Mouse (Mus musculus) heart, adult 2 months (tissue): Measurements from ENCODE around the gene Cfdp1. TPM values are rescaled to one million over a fixed set of nuclear protein-coding genes. Genes with fewer than 3 reads are reported as not detected.

Experiments
- DNase-seq, 2 experiments: peaks; one replicate each; pipeline ENCODE4 v3.0.0; 2021
- H3K27ac ChIP-seq: fragments of 200-600 bp; 2 replicates; pipeline ENCODE4 v1.8.1; 2022
- H3K27me3 ChIP-seq: fragments of 200-500 bp; 2 replicates; pipeline ENCODE4 v1.6.1; 2012; ENCODE audit warnings: mild to moderate bottlenecking, low read length, inconsistent platforms, mixed read lengths; ENCODE audit not compliant: control insufficient read depth, insufficient read depth
- H3K36me3 ChIP-seq: fragments of 200-500 bp; 2 replicates; pipeline ENCODE4 v1.6.1; 2012; ENCODE audit warnings: low read length, inconsistent platforms; ENCODE audit not compliant: control insufficient read depth, insufficient read depth
- H3K4me1 ChIP-seq: fragments of 200-500 bp; 2 replicates; pipeline ENCODE4 v1.6.1; 2011; ENCODE audit warnings: low read length; ENCODE audit not compliant: control insufficient read depth, insufficient read depth
- H3K4me3 ChIP-seq: fragments of 200-600 bp; 2 replicates; pipeline ENCODE4 v1.8.1; 2022
- H3K79me2 ChIP-seq: fragments of 200-500 bp; replicated peaks from 2 replicates; pipeline ENCODE4 v1.6.1; 2012; ENCODE audit warnings: mild to moderate bottlenecking, inconsistent platforms, low read length, moderate library complexity, mixed read lengths; ENCODE audit not compliant: control insufficient read depth, insufficient read depth
- H3K9ac ChIP-seq: fragments of 200-500 bp; 2 replicates; pipeline ENCODE4 v1.6.1; 2012; ENCODE audit warnings: low read depth, mild to moderate bottlenecking, control low read depth, inconsistent platforms, low read length, mixed read lengths
- CTCF ChIP-seq: fragments of 200-600 bp; IDR thresholded peaks from 2 replicates; pipeline ENCODE4 v1.8.1; 2022; ENCODE audit warnings: antibody characterized with exemption, mild to moderate bottlenecking, moderate library complexity
- EP300 ChIP-seq: fragments of 200-500 bp; IDR thresholded peaks from 2 replicates; pipeline ENCODE4 v1.6.1; 2011; ENCODE audit warnings: low read depth, low read length, control low read depth; ENCODE audit not compliant: insufficient read depth
- POLR2A ChIP-seq: fragments of 200-500 bp; IDR thresholded peaks from 2 replicates; pipeline ENCODE4 v1.6.1; 2011; ENCODE audit warnings: mild to moderate bottlenecking, low read depth, low read length, control low read depth; ENCODE audit not compliant: insufficient read depth
- WGBS: fragments of 180-500 bp; shearing (Covaris S2); methylation state at CpG from one replicate; pipeline ENCODE4 v1.1.7; 2018; 5-methylcytosine and 5-hydroxymethylcytosine counted together
- intact Hi-C: fragments of 180-260 bp; cut with DNase I; formaldehyde crosslinking; loops from one replicate; pipeline ENCODE4 v1.15.1; 2025
- polyA plus RNA-seq: library from polyadenylated mRNA; depleted of rRNA; stranded (reverse); fragments of >200 nt; gene quantifications from 2 replicates; pipeline ENCODE4 v1.2.3, GENCODE M21; 2012
- total RNA-seq, 2 experiments: library from RNA; stranded (reverse); gene quantifications; 2 replicates each; pipeline ENCODE4 v1.2.3; 2021

Cfdp1 gene
- total and polyA plus RNA-seq, 3 experiments, result 5.6 to 34.4 (median 32.7) TPM

DNA sequence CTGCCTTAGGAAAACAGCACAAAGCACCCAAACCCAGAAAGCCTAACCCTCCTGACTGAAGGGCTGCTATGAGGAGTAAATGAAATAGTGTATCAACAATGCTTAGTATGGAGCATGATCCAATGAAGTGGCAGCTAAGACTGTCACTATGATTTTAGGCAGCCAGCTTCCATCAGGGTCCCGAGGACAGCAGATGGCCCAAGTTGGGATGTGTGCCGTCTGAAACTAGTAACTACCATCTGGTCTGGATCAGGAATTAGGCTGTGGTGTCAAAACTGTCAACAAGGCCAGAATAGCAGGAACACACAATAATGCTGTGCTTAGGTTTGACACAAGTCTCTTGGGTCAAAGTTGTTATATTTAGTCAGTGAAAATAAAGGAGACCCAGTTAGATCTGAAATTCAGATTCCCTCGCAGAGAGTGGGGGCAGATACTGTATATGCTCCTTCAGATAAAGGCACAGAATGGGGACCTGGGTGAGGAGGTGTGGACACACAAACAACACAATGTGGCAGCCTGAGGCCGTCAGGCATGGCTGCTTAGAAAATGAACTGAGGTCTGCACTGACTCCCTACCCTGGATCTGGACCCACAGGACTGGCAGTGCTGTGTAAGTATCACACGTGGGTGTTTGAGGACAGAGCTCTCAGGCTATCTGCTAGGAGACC lies 83.0 kb downstream of the Cfdp1 start:
- no peak overlapping the region for H3K9ac ChIP-seq
- no peak for DNase-seq
- peaks cover 3% of the 10 kb centered on the region for H3K36me3 ChIP-seq
- intact Hi-C loops, result no loop called here
- H3K27me3 ChIP-seq, result no peaks in the 10 kb centered on the region
- peaks cover 4% of the 10 kb centered on the region for H3K4me1 ChIP-seq
- TF ChIP-seq CTCF, result no peak
- TF ChIP-seq POLR2A, result no peak
- TF ChIP-seq EP300, result no peak
- WGBS, result 71% methylated on average over 5 of the region's 5 CpGs
- no peak overlapping the region for H3K27ac ChIP-seq
- H3K79me2 ChIP-seq, result no peaks in the 10 kb centered on the region
- no peak overlapping the region for H3K4me3 ChIP-seq

DNA sequence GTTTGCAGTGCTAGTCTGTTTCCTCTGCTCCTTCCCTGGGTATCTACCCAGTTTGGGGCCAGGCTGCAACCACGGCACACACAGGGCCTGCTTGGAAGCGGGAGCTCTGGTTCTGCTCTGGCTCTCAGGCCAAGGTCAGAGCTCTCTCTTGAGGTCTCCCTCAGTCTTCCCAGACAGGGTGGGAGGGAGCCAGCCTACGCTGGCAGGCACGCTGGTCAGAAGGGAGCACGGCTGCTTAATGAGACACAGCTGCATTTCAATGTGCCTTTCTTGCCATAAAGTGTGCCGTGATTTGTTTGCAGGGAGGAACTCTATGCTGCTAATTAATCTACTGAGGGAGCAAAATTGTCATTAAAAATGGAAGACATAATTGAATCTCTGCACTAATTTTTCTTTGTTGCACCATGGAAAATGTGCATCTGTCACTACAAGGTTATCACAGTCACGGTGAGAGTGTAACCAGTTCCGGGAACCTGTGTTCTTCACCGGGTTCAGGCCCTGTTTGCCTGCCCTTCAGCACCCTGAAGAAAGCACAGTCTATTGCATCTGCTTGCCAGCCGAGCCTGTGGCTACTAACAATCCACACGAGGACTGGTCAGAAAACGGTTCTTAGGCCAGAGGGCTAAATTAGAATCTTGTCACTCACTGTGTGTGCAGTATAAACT lies 84.2 kb downstream of the Cfdp1 start:
- WGBS, result 53% methylated on average over 12 of the region's 12 CpGs
- TF ChIP-seq EP300 (no peak), CTCF (no peak), POLR2A (no peak)
- Histone ChIP-seq H3K9ac (no peak overlapping the region), H3K27ac (peak overlapping the region; percentile 20; the same call in 1 of the 2 replicates), H3K4me3 (no peak overlapping the region), H3K4me1 (peaks cover 4% of the 10 kb centered on the region), H3K27me3 (no peaks in the 10 kb centered on the region), H3K36me3 (peaks cover under 1% of the 10 kb centered on the region), H3K79me2 (no peaks in the 10 kb centered on the region)
- peak; percentile 52 to 65 for DNase-seq
- intact Hi-C loops, result no loop called here

DNA sequence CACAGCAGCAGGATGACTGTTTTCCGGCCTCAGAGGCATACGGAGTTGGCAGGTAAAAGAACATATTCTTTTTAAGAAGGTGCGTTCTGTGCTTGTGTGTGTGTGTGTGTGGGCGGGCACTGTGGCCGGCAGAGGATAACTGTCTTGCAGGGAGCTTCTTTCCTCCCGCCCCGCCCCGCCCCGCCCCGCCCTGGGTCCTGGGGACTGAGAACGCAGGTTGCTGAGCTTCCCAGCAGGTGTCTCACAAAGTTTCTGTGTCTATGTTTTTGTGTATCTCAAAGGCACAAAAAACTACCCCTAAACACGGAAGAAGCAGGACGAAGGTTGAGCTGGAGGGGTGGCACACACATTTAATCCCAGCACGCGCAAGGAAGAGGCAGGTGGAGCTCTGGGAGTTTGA lies 84.8 kb downstream of the Cfdp1 start:
- Histone ChIP-seq H3K36me3 (no peaks in the 10 kb centered on the region), H3K27me3 (no peaks in the 10 kb centered on the region), H3K27ac (peak overlapping the region; percentile 20; the same call in 1 of the 2 replicates), H3K9ac (no peak overlapping the region), H3K79me2 (no peaks in the 10 kb centered on the region), H3K4me1 (peaks cover 4% of the 10 kb centered on the region), H3K4me3 (no peak overlapping the region)
- DNase-seq, result no peak
- 89% methylated on average over 15 of the region's 15 CpGs for WGBS
- no peak for TF ChIP-seq EP300
- no peak for TF ChIP-seq CTCF
- TF ChIP-seq POLR2A, result no peak
- intact Hi-C loops, result no loop called here

DNA sequence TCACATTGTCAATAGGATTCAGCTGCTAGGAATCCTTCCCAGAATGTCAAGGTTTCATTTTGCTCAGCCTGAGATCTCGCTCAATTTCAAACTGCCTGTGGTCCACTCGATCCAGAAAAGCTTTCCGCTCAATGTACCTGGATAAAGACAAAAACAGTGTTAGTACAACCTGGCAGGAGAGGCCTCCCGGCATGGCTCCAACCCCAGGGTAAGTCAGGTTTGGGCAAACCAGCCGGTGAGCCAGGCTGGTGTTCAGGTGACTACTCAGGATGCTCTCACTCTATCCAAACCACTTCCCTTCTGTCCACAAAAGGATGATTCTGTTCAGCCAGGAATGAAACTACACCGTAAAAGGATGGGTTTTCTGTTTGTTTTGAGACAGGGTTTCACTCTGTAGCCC lies 85.4 kb downstream of the Cfdp1 start:
- Histone ChIP-seq H3K4me1 (peaks cover 4% of the 10 kb centered on the region), H3K27me3 (no peaks in the 10 kb centered on the region), H3K9ac (no peak overlapping the region), H3K27ac (no peak overlapping the region), H3K36me3 (no peaks in the 10 kb centered on the region), H3K79me2 (no peaks in the 10 kb centered on the region), H3K4me3 (no peak overlapping the region)
- 95% methylated on average over 6 of the region's 6 CpGs for WGBS
- intact Hi-C loops, result no loop called here
- TF ChIP-seq POLR2A (no peak), CTCF (no peak), EP300 (no peak)
- DNase-seq, result no peak

DNA sequence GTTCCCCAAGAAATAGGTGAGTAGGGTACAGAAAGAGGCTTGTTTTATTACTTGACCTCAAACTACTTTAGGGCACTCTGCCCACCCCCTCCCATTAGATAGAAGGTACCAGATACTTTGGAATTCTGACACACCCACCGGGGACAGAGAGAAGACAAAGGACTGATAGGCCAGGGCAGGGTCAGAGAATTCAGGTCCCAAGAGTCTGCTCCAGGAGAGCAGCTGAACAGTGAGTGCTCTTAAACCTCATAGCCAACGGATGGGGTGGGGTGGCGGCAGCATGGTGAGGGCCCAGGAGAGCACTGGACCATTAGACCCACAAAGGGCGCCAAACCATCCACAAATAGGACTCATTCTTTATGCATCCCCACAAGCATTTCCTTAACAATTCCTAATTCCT lies 88.5 kb downstream of the Cfdp1 start:
- H3K36me3 ChIP-seq, result no peaks in the 10 kb centered on the region
- no peak for DNase-seq
- intact Hi-C loops, result no loop called here
- TF ChIP-seq POLR2A, result no peak
- no peak for TF ChIP-seq CTCF
- TF ChIP-seq EP300, result no peak
- H3K9ac ChIP-seq, result no peak overlapping the region
- H3K27ac ChIP-seq, result no peak overlapping the region
- no peaks in the 10 kb centered on the region for H3K79me2 ChIP-seq
- H3K4me1 ChIP-seq, result peaks cover 2% of the 10 kb centered on the region; the same call in 1 of the 2 replicates
- 81% methylated on average over 4 of the region's 4 CpGs for WGBS
- H3K27me3 ChIP-seq, result no peaks in the 10 kb centered on the region
- no peak overlapping the region for H3K4me3 ChIP-seq

DNA sequence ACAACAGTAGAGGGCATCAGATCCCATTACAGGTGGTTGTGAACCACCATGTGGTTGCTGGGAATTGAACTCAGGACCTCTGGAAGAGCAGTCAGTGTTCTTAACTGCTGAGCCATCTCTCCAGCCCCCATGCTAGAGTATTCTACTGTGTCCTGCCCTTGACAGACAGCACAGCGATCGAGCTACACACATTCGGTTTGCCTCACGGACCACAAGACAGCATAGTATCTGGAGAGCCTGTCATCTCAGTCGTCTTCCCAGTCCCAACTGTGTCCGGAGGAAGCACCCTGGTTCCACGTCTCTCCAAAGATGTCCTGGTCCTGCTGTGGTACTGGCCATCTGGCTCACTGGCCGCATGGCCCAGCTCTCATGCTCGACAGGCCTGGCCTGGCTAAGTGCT lies 89.0 kb downstream of the Cfdp1 start:
- H3K36me3 ChIP-seq, result no peaks in the 10 kb centered on the region

More for the DNA sequence above, 89.0 kb downstream of the Cfdp1 start:
- Histone ChIP-seq H3K4me1 (peaks cover under 1% of the 10 kb centered on the region; the same call in 1 of the 2 replicates), H3K79me2 (no peaks in the 10 kb centered on the region), H3K27ac (no peak overlapping the region), H3K9ac (no peak overlapping the region), H3K27me3 (no peaks in the 10 kb centered on the region), H3K4me3 (no peak overlapping the region)
- DNase-seq, result no peak
- TF ChIP-seq EP300 (no peak), CTCF (no peak), POLR2A (no peak)
- intact Hi-C loops, result no loop called here
- WGBS, result over 99% methylated on average over 9 of the region's 9 CpGs
